Mouse (Mus musculus): ENCODE data around the gene Man1a2. TPM values are rescaled to one million over a fixed set of nuclear protein-coding genes. Genes with fewer than 3 reads are reported as not detected.

Gene Man1a2
- polyA plus RNA-seq, 1 experiment from 2014 or later: 37.9 TPM

Other genes with a start within 250 kb of the Man1a2 start
- 21.5 and 22.6 TPM in 2 replicates for gene Tent5c, start 196.2 kb downstream of the Man1a2 start, polyA plus RNA-seq (2015; fragmentation: Nextera tagmentation; extraction: Ambion mirVana)
- gene Vtcn1, start 140.0 kb upstream of the Man1a2 start, polyA plus RNA-seq (2015; fragmentation: Nextera tagmentation; extraction: Ambion mirVana): 0.34 and 0.50 TPM in 2 replicates
- 4.3 and 4.4 TPM in 2 replicates for gene Trim45, start 236.7 kb upstream of the Man1a2 start, polyA plus RNA-seq (2015; fragmentation: Nextera tagmentation; extraction: Ambion mirVana)

Data from heart, embryonic 16.5 days (tissue).